Mouse (Mus musculus): ENCODE measurements around the gene Clybl.

- TF ChIP-seq PAX5 (IDR thresholded peaks at IDR 0.05; ENCODE audit: low read length) (no peak), CTCF (conservative IDR thresholded peaks at IDR 0.05 in 1 of 2, IDR thresholded peaks at IDR 0.05 in 1 of 2; ENCODE audit: low read depth in 2 of 2, low read length in 2 of 2) (no peak), MAX (IDR thresholded peaks at IDR 0.05; ENCODE audit: low read length) (no peak), POLR2AphosphoS2 (IDR thresholded peaks at IDR 0.05; ENCODE audit: low read depth, low read length) (no peak), SMC3 (IDR thresholded peaks at IDR 0.05; ENCODE audit: low read depth, low read length) (no peak), MEF2A (IDR thresholded peaks at IDR 0.05; ENCODE audit: borderline replicate concordance, low read depth, low read length) (no peak), JUND (conservative IDR thresholded peaks at IDR 0.05; ENCODE audit: low read depth, low read length) (no peak), MAFK (IDR thresholded peaks at IDR 0.05; ENCODE audit: insufficient replicate concordance, low read length) (no peak), MYC (IDR thresholded peaks at IDR 0.05; ENCODE audit: low read depth, low read length) (no peak)
Measured at GRCm38 (mm10) chr14:122330716-122331115, 149.2 kb downstream of the Clybl start.

Data from CH12.LX (cell line).